Mouse (Mus musculus): ENCODE results near the gene Rps6kb2. TPM values are rescaled to one million over a fixed set of nuclear protein-coding genes. Genes with fewer than 3 reads are reported as not detected.
A peak's percentile ranks its signal among the peaks of the same experiment; 100 is the strongest.
"Not testable (repeated sequence)": the region's sequence is repeated elsewhere in the genome, so short reads cannot be mapped to it uniquely, and the experiment has no call there.

Rps6kb2 gene
- polyA plus RNA-seq, 1 experiment, result 17.7 TPM

DNA sequence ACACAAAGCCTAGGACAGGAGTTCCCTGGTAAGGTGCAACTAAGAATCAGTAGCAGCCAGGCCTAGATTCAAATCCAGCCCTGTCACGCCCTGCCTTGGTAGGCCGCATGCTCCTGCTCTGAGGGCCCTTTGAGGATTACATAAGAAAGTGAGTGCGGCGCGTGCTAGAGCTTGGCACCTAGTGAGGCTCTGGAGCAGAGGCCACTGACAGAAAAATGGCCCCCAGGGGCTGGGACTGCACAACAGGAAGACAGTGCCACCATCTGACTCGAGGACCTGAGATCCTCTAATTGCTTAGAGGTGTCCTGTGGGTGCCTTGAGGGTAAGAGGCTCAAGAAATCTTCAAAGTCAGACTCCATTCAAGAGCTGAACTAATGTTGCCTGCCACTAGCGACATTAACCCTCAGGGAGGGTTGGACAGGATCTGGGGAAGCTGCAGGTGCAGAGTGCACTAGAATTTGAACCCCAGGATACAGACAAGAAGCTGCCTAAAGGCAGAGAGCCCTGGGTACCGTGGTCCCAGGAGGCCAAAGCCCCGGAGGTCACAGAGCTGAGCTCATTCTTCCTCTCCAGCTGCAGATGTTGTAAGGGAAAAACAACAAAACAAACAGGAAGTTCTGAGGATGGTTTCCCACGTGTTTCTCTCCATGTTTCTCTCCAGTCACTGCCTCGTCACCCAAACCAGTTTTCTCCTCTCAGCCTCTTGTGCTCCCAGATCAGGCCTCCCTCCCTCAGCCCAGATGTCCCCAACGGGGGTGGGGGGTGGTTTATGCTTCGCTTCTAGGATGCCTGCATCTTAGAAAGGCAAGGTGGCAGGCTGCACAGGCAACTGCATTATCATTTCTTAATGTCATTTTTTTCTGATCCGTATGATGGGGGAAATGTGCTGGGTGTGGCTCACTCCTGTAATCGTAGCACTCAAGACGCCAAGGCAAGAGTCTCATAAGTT, 18.3 kb downstream of the Rps6kb2 start:
- Histone ChIP-seq H3K4me3 (ENCODE audit: insufficient read depth, low read depth, low read length) (no peak overlapping the region), H3K27ac (replicated peaks; ENCODE audit: low read depth, low read length) (peak overlapping the region; percentile 69), H3K4me1 (ENCODE audit: control insufficient read depth, insufficient read depth, insufficient read length, low read length) (peaks cover 51% of the 10 kb centered on the region)

DNA sequence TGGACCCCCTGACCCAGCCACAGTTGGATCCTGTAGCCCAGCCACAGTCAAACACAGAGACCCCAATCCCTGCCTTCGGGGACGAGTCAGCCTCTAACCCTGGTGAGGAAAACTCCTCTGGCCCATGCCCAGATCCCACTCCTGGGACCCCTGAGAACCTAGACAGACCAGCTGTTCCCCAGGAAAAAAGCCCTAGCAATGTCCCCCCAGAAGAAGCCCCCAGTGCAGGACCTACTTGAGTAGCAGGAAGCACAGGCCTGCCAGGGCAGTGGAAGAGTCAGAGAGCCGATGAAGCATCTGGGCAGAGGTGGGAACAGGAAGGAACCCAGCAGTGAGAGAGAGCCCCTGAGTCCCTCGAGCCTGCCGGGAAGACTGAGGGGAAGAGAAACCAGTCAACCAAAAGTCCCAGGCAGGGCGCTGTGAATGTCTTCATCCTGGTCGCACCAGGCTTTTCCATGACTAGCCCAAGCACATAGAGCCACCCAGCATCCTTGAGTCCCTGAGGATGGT, 19.3 kb downstream of the Rps6kb2 start, which contains the start of gene Cabp4:
Gene Cabp4 (minus strand): TSS at position 275 of the 510 bp plus-strand sequence.
- peaks cover 44% of the 10 kb centered on the region for H3K4me1 ChIP-seq (ENCODE audit: control insufficient read depth, insufficient read depth, insufficient read length, low read length)
- H3K27ac ChIP-seq (replicated peaks; ENCODE audit: low read depth, low read length), result peak within 1 kb of the TSS; percentile 69

DNA sequence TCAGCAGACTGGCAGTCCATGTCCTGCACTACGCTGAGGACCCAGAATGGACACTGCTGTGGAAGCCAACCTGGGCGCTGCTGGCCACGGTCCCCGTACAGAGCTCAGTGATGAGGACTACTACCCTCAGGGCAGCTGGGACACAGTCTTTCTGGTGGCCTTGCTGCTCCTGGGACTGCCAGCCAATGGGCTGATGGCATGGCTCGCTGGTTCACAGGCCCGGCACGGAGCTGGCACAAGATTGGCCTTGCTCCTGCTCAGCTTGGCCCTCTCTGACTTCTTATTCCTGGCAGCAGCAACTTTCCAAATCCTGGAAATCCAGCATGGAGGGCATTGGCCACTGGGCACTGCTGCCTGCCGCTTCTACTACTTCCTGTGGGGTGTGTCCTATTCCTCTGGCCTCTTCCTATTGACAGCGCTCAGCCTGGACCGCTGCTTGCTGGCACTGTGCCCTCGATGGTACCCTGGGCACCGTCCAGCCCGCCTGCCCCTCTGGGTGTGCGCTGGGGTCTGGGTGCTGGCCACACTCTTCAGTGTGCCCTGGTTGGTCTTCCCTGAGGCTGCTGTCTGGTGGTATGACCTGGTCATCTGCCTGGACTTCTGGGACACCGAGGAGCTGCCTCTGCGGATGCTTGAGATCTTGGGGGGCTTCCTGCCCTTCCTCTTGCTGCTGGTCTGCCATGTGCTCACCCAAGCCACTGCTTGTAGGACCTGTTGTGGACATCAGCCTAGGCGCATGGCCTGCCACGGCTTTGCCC, 20.6 kb downstream of the Rps6kb2 start:
- peaks cover 38% of the 10 kb centered on the region for H3K4me1 ChIP-seq (ENCODE audit: control insufficient read depth, insufficient read depth, insufficient read length, low read length)
- no peak overlapping the region for H3K27ac ChIP-seq (replicated peaks; ENCODE audit: low read depth, low read length)
- no peak overlapping the region for H3K4me3 ChIP-seq (ENCODE audit: insufficient read depth, low read depth, low read length)

More for the DNA sequence above, 19.3 kb downstream of the Rps6kb2 start, which contains the start of gene Cabp4:
- H3K4me3 ChIP-seq (ENCODE audit: insufficient read depth, low read depth, low read length), result no peak within 1 kb of the TSS

DNA sequence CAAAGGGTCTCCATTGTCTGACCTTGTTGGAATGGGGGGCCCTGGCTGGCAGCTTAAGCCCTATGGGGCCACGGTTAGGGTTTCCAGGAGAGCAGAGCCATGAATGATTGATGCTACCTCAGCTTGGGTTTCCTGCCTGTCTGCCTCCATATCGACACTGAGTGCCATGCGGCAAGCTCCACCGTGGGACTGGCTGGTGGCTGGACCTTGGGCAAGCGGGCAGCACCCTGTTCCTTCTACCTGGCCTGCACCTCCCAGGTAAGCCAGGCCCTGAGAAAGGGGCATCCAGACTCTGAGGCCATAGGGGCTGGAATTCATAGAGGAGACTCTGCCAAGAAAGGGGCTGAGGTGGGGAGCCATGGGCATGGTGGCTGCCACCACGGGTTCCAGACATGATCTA, 23.0 kb downstream of the Rps6kb2 start:
- H3K27ac ChIP-seq (replicated peaks; ENCODE audit: low read depth, low read length), result no peak overlapping the region
- peaks cover 26% of the 10 kb centered on the region for H3K4me1 ChIP-seq (ENCODE audit: control insufficient read depth, insufficient read depth, insufficient read length, low read length)
- no peak overlapping the region for H3K4me3 ChIP-seq (ENCODE audit: insufficient read depth, low read depth, low read length)

DNA sequence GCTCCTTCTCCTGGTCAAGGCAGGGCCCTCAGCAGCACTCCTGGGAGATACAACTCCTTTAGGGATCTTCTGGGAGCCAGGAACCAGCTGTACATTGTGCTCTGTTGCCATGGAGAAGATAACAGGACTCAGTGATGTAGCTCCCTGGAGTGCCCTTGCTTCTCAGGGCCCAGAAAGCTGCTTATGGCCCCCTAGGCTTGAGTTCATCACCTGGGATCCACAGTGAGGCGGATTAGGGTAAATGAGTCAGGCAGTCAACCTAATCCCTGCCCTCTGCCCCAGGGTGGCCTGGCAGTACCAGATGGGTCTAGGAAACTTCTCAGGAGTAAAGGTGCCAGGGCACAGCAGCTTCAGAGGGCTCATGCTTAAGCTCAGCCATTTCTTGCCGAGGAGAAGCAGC, 23.7 kb downstream of the Rps6kb2 start, which contains the start of gene Gpr152:
Gene Gpr152 (plus strand): TSS at position 342 of the 400 bp plus-strand sequence.
- Histone ChIP-seq H3K4me3 (ENCODE audit: insufficient read depth, low read depth, low read length) (no peak within 1 kb of the TSS), H3K27ac (replicated peaks; ENCODE audit: low read depth, low read length) (no peak within 1 kb of the TSS), H3K4me1 (ENCODE audit: control insufficient read depth, insufficient read depth, insufficient read length, low read length) (peaks cover 25% of the 10 kb centered on the region)

DNA sequence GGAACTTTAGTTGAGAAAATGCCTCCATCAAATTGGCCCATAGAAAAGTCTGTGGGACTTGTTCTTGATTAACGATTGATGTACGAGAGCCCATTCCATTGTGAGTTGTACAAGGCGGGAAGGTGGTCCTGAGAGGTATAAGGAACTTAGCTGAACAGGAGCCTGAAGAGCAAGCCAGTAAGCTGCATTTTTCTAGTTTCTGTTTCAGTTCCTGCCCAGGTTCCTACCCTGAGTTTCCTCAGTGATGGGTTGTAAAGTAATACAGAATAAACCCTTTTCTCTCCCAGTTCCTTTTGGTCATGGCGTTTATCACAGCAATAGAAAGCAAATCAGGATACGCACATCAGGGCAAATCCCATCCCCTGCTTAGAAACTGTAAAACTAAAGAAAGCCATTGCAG, 25.2 kb downstream of the Rps6kb2 start:
- H3K4me1 ChIP-seq (ENCODE audit: control insufficient read depth, insufficient read depth, insufficient read length, low read length), result peaks cover 14% of the 10 kb centered on the region
- H3K27ac ChIP-seq (replicated peaks; ENCODE audit: low read depth, low read length), result no peak overlapping the region
- no peak overlapping the region for H3K4me3 ChIP-seq (ENCODE audit: insufficient read depth, low read depth, low read length)

DNA sequence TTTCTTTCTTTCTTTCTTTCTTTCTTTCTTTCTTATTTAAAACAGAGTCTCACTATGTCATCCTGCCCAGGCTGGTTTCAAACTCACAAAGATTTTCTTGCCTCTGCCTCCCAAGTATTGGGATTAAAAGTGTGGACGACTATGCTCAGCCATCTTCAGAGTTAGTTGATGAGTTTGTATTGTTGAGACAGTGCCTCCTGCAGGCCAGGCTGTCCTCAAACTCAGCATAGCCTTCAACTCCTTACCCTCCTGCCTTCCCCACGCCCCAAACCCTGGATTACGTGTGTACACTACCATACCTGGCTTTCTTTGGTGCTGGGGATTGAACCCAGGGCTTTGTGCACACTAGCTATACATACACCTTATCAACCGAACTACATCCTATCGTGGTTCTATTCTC, 26.7 kb downstream of the Rps6kb2 start:
- no peak overlapping the region for H3K4me3 ChIP-seq (ENCODE audit: insufficient read depth, low read depth, low read length)
- peaks cover 7% of the 10 kb centered on the region for H3K4me1 ChIP-seq (ENCODE audit: control insufficient read depth, insufficient read depth, insufficient read length, low read length)
- H3K27ac ChIP-seq (replicated peaks; ENCODE audit: low read depth, low read length), result no peak overlapping the region

DNA sequence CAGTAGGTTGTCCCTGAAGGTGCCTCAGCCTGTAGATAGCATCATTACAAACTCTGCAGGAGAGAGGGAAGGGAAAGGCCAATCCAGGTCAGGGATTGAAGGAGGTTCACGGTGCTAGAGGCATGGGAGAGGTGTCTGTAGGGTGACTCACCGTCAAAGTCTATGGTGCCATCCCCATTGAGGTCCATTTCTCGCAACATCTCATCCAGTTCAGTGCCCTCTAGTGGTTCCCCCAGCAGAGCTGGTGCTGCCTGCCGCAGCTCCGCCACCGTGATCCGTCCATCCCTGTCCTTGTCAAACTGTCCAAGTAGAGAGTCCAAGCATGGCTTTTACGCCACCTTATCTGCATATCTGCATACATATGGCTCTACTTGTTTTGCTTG, 27.2 kb downstream of the Rps6kb2 start:
- not testable (repeated sequence) for H3K4me1 ChIP-seq (ENCODE audit: control insufficient read depth, insufficient read depth, insufficient read length, low read length); H3K4me3 ChIP-seq (ENCODE audit: insufficient read depth, low read depth, low read length); H3K27ac ChIP-seq (replicated peaks; ENCODE audit: low read depth, low read length)

DNA sequence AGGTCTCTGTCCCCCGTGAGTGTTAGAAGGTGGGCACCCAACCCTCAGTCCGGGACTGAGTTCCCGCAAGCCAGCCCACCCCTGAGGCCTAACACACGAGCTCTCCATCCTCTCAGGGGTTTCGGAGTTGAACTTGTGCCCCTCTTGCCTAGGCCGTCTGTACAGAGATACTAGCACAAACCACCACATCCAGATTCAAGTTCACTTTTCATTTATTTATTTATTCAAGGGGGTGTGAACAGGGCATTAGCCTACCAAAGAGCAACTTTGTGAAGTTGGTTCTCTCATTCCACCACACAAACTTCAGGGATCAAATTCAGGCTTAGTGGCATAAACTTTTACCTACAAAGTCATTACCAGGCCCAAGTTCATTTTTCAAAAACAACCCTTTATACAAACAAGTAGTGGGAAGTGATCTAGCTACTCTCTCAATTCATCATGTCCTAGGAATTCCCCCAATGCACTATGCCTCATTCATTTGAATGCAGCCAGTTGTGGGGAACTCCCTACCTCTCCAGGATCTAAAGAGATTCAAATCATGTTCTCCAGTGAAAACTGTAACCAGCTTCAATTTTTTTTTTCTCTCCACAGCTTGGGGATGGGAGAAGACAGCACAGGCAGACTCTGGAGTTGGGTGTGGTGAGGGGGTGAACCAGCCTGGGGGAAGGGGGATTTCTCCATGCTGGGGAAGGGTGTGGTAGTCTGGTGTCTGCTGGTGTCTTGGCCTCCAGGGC, 27.8 kb downstream of the Rps6kb2 start:
- H3K27ac ChIP-seq (replicated peaks; ENCODE audit: low read depth, low read length), result peak overlapping the region; percentile 76
- H3K4me3 ChIP-seq (ENCODE audit: insufficient read depth, low read depth, low read length); H3K4me1 ChIP-seq (ENCODE audit: control insufficient read depth, insufficient read depth, insufficient read length, low read length): not testable (repeated sequence)

DNA sequence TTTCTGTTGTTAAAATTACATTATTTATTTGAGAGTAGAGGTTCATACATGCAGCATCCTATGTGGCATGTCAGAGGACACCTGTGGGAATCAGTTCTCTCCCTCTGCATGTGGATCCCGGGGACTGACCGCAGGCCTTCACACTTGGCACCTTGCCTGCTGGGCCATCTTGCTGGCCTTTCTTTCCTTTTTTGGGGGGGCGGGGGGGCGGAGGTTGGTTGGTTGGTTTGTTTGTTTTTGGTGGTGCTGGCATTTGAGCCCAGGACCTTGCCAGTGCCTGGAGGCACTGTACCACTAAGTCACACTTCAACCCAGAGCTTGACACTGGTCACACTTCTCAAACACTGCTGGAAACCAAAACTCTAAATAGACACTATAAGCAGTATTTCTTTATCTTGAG, 28.8 kb downstream of the Rps6kb2 start:
- no peak overlapping the region for H3K27ac ChIP-seq (replicated peaks; ENCODE audit: low read depth, low read length)
- H3K4me1 ChIP-seq (ENCODE audit: control insufficient read depth, insufficient read depth, insufficient read length, low read length), result peaks cover 7% of the 10 kb centered on the region
- H3K4me3 ChIP-seq (ENCODE audit: insufficient read depth, low read depth, low read length), result no peak overlapping the region

DNA sequence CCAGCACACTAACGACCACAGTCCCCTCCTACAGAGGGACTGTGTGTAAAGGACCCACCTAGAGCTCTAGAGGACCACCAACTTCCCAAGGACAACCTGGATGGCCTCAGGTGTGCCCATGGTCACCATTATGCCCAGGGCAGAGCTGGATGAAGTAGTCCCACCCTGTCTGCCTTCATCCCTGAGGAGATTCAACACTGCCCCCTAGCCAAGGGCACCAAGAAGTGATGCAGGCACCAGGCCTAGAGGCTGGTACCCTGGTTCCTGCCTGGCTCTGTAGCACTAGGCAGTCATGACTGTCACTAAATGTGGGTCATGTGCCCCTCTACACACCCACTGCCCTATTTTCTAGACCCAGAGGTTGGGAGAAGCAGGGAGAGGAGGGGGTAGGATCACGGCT, 31.4 kb downstream of the Rps6kb2 start:
- H3K4me1 ChIP-seq (ENCODE audit: control insufficient read depth, insufficient read depth, insufficient read length, low read length), result peaks cover 15% of the 10 kb centered on the region
- no peak overlapping the region for H3K4me3 ChIP-seq (ENCODE audit: insufficient read depth, low read depth, low read length)
- no peak overlapping the region for H3K27ac ChIP-seq (replicated peaks; ENCODE audit: low read depth, low read length)

DNA sequence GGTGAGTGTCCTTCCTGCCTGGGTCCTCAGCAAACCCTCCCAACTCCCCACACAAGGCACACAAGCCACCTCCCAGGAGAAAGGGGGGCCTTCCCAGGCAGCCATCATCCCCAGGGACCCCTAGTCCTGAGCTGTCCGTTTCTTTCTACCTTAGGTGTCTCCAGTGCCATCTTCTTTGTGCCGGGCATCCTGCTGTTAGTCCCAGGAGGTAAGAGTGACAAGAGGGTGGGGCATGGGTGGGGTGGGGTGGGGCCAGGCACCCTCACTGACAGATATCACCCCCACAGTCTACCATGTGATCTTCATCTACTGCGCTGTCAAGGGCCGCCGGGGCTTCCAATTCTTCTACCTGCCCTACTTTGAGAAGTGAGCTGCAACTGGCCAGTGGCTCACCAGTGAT, 32.1 kb downstream of the Rps6kb2 start:
- Histone ChIP-seq H3K4me3 (ENCODE audit: insufficient read depth, low read depth, low read length) (no peak overlapping the region), H3K27ac (replicated peaks; ENCODE audit: low read depth, low read length) (no peak overlapping the region), H3K4me1 (ENCODE audit: control insufficient read depth, insufficient read depth, insufficient read length, low read length) (peaks cover 15% of the 10 kb centered on the region)

DNA sequence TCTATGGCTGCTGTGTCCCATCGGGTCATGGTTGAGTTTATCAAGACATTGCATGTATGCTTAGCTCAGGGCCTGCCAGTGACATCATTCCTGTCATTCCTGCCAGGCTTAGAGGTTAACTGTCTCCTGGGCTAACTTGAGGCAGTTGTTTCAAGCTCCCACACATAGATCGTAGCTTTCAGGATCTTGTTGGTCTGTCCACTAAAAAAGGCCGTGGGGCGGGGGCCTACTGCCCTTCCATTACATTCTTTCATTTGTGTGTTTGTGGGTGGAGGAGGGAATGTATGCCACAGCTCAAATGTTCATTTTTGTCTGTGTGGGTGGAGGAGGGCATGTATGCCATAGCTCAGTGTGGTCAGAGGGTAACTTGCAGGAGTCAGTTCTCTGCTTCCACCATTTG, 33.0 kb downstream of the Rps6kb2 start:
- Histone ChIP-seq H3K4me3 (ENCODE audit: insufficient read depth, low read depth, low read length) (no peak overlapping the region), H3K4me1 (ENCODE audit: control insufficient read depth, insufficient read depth, insufficient read length, low read length) (peaks cover 13% of the 10 kb centered on the region), H3K27ac (replicated peaks; ENCODE audit: low read depth, low read length) (no peak overlapping the region)

DNA sequence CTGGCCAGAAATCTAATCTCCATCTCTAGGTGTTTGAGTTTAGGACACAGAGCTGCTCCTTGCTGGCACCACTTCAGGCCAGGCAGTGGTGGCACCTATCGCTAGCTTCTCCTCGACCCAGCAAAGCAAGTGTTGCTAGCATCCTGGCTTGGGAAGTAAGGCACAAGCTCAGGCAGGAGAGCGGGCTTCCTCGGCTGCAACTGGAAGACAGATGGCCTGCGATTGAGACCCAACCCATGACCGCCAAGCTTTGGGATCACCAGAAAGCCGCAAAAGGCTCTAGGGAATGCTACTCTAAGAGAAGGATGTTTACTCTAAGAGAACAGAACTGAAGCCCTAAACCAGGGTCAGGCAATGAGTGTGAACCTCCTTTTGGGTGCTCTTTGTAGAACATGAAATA, 33.7 kb downstream of the Rps6kb2 start:
- peaks cover 8% of the 10 kb centered on the region for H3K4me1 ChIP-seq (ENCODE audit: control insufficient read depth, insufficient read depth, insufficient read length, low read length)
- H3K4me3 ChIP-seq (ENCODE audit: insufficient read depth, low read depth, low read length), result no peak overlapping the region
- H3K27ac ChIP-seq (replicated peaks; ENCODE audit: low read depth, low read length), result no peak overlapping the region
